Mouse (Mus musculus): ENCODE results near the gene March9. TPM values are rescaled to one million over a fixed set of nuclear protein-coding genes. Genes with fewer than 3 reads are reported as not detected.

Gene March9
- polyA plus RNA-seq, 1 experiment from 2014 or later, result 0.38 TPM

- ATAC-seq (replicated peaks; ENCODE audit: low FRiP score) (no peak), DNase-seq (ENCODE audit: low spot score) (no peak)
- H3K9ac ChIP-seq (ENCODE audit: low read depth, low read length), result no peak overlapping the region
- peaks cover 3% of the 10 kb centered on the region; the same call in 1 of the 2 replicates for H3K4me1 ChIP-seq (replicated peaks; ENCODE audit: control insufficient read depth, insufficient read depth, low read length)
- H3K27ac ChIP-seq (ENCODE audit: low read depth, low read length), result no peak overlapping the region
- 12% methylated on average over 10 of the region's 10 CpGs for WGBS
- no peak overlapping the region for H3K4me2 ChIP-seq
- H3K36me3 ChIP-seq (ENCODE audit: control insufficient read depth, insufficient read depth, low read length), result no peaks in the 10 kb centered on the region
- H3K9me3 ChIP-seq (ENCODE audit: control insufficient read depth, low read length), result no peaks in the 10 kb centered on the region
- H3K4me3 ChIP-seq (ENCODE audit: low read depth, low read length), result no peak overlapping the region
- peaks cover 56% of the 10 kb centered on the region for H3K27me3 ChIP-seq (replicated peaks; ENCODE audit: control insufficient read depth, insufficient read depth, low read length)
Measured at GRCm38 (mm10) chr10:127050119-127050474, 9.9 kb downstream of the March9 start.

DNA sequence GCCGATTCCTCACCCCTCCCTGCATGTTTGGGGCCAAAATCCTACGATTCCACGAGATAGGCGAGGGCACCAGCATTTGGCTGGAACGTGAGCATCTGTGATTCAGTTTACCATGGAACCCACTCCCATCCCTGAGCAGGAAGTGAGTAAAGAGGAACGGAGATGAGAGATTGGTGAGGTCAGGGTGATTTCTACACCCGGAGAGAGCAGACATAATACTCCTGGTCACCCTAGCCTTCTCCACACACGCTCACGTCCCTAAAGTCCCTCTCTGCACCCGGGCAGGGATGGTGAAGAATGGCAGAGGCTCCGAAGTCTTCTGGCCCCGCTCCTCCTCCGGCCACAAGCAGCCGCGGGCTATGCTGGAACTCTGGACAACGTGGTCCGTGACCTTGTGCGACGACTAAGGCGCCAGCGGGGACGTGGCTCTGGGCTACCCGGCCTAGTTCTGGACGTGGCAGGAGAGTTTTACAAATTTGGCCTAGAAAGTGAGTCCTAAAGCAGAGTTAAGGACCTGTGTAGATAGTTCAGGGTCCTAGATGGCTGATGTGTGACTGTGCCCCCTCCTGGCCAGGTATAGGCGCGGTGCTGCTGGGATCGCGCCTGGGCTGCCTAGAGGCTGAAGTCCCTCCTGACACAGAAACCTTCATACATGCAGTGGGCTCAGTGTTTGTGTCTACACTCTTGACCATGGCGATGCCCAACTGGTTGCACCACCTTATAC lies 10.4 kb downstream of the March9 start:
- H3K4me3 ChIP-seq (ENCODE audit: low read depth, low read length), result peak overlapping the region; percentile 5; the same call in 1 of the 2 replicates
- no peak overlapping the region for H3K27ac ChIP-seq (ENCODE audit: low read depth, low read length)
- H3K27me3 ChIP-seq (replicated peaks; ENCODE audit: control insufficient read depth, insufficient read depth, low read length), result peaks cover 56% of the 10 kb centered on the region
- peaks cover 3% of the 10 kb centered on the region; the same call in 1 of the 2 replicates for H3K4me1 ChIP-seq (replicated peaks; ENCODE audit: control insufficient read depth, insufficient read depth, low read length)
- DNase-seq (ENCODE audit: low spot score) (no peak), ATAC-seq (replicated peaks; ENCODE audit: low FRiP score) (0 out of 2 replicates have a peak, but pooled peaks have one; percentile 30)
- H3K9me3 ChIP-seq (ENCODE audit: control insufficient read depth, low read length), result no peaks in the 10 kb centered on the region
- H3K9ac ChIP-seq (ENCODE audit: low read depth, low read length), result no peak overlapping the region
- H3K36me3 ChIP-seq (ENCODE audit: control insufficient read depth, insufficient read depth, low read length), result no peaks in the 10 kb centered on the region
- H3K4me2 ChIP-seq, result peak overlapping the region; percentile 30
- 3% methylated on average over 29 of the region's 29 CpGs for WGBS

- H3K4me3 ChIP-seq (ENCODE audit: low read depth, low read length), result no peak overlapping the region; the same call in 1 of the 2 replicates
- H3K27ac ChIP-seq (ENCODE audit: low read depth, low read length), result no peak overlapping the region
- peaks cover 56% of the 10 kb centered on the region for H3K27me3 ChIP-seq (replicated peaks; ENCODE audit: control insufficient read depth, insufficient read depth, low read length)
- peak overlapping the region; percentile 30 for H3K4me2 ChIP-seq
- no peak overlapping the region for H3K9ac ChIP-seq (ENCODE audit: low read depth, low read length)
- H3K4me1 ChIP-seq (replicated peaks; ENCODE audit: control insufficient read depth, insufficient read depth, low read length), result peaks cover 3% of the 10 kb centered on the region; the same call in 1 of the 2 replicates
- no peaks in the 10 kb centered on the region for H3K9me3 ChIP-seq (ENCODE audit: control insufficient read depth, low read length)
- 7% methylated on average over 35 of the region's 35 CpGs for WGBS
- DNase-seq (ENCODE audit: low spot score) (no peak), ATAC-seq (replicated peaks; ENCODE audit: low FRiP score) (no peak)
- no peaks in the 10 kb centered on the region for H3K36me3 ChIP-seq (ENCODE audit: control insufficient read depth, insufficient read depth, low read length)
Measured at GRCm38 (mm10) chr10:127048608-127049394, 11.2 kb downstream of the March9 start.

DNA sequence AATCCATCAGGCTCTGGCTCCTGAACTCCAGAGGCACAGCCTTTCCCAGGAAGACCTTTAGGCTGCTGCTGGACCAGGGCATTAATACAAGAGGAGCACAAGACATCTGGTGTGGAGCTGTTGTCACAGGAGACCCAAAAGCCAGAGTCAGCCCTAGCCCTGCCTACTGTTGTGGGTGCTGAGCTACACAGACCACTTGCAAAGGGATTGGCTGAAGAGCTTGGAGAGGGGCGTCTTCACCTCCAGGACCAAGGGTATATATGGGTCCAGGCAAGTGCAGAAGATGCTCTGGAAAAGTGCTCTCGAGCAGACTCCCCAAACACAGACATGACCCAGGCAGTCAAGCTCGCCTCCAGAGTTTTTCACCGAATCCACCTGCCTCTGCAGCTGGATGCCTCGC lies 12.0 kb downstream of the March9 start, which contains the start of gene Cyp27b1:
Gene Cyp27b1, plus strand, starts transcription at position 297 of the 400 bp plus-strand sequence.
- H3K27me3 ChIP-seq (replicated peaks; ENCODE audit: control insufficient read depth, insufficient read depth, low read length), result peaks cover 56% of the 10 kb centered on the region
- H3K9me3 ChIP-seq (ENCODE audit: control insufficient read depth, low read length), result no peaks in the 10 kb centered on the region
- ATAC-seq (replicated peaks; ENCODE audit: low FRiP score) (0 out of 2 replicates have a peak, but pooled peaks have one; percentile 4), DNase-seq (ENCODE audit: low spot score) (no peak)
- no peak within 1 kb of the TSS for H3K9ac ChIP-seq (ENCODE audit: low read depth, low read length)
- H3K27ac ChIP-seq (ENCODE audit: low read depth, low read length), result no peak within 1 kb of the TSS
- 27% methylated on average over 5 of the region's 5 CpGs for WGBS
- no peaks in the 10 kb centered on the region for H3K36me3 ChIP-seq (ENCODE audit: control insufficient read depth, insufficient read depth, low read length)
- peaks cover 4% of the 10 kb centered on the region for H3K4me1 ChIP-seq (replicated peaks; ENCODE audit: control insufficient read depth, insufficient read depth, low read length)
- peak within 1 kb of the TSS; percentile 30; the same call in 1 of the 2 replicates for H3K4me2 ChIP-seq
- no peak within 1 kb of the TSS; the same call in 1 of the 2 replicates for H3K4me3 ChIP-seq (ENCODE audit: low read depth, low read length)

DNA sequence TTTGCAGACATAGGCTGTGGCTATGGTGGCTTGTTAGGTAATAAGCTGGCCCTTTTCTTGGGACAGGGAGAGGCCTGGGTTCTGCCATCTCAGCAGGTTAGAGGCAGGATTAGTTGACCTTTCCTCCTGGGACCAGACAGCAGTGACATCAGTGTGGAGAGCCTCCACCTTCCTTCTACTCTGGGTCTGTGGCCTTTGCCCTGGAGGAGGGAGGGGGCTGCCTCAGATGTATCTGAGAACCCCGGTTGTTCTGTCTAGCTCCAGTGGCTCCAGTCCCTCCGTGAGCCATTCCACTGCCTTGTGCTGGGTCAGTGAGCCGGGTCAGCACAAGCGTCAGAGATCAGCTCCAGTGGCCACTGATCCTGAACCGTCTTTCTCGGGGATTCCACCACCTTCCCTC lies 16.8 kb downstream of the March9 start:
- no peak for ATAC-seq (replicated peaks; ENCODE audit: low FRiP score)
- peaks cover 7% of the 10 kb centered on the region for H3K4me1 ChIP-seq (replicated peaks; ENCODE audit: control insufficient read depth, insufficient read depth, low read length)
- no peak overlapping the region for H3K4me3 ChIP-seq (ENCODE audit: low read depth, low read length)
- H3K4me2 ChIP-seq, result peak overlapping the region; percentile 14
- H3K9ac ChIP-seq (ENCODE audit: low read depth, low read length), result peak overlapping the region; percentile 14; the same call in 1 of the 2 replicates
- DNase-seq (ENCODE audit: low spot score), result no peak
- H3K27me3 ChIP-seq (replicated peaks; ENCODE audit: control insufficient read depth, insufficient read depth, low read length), result peaks cover 22% of the 10 kb centered on the region
- no peaks in the 10 kb centered on the region for H3K9me3 ChIP-seq (ENCODE audit: control insufficient read depth, low read length)
- no peak overlapping the region for H3K27ac ChIP-seq (ENCODE audit: low read depth, low read length)
- no peaks in the 10 kb centered on the region for H3K36me3 ChIP-seq (ENCODE audit: control insufficient read depth, insufficient read depth, low read length)
- WGBS, result 93% methylated on average over 6 of the region's 6 CpGs

DNA sequence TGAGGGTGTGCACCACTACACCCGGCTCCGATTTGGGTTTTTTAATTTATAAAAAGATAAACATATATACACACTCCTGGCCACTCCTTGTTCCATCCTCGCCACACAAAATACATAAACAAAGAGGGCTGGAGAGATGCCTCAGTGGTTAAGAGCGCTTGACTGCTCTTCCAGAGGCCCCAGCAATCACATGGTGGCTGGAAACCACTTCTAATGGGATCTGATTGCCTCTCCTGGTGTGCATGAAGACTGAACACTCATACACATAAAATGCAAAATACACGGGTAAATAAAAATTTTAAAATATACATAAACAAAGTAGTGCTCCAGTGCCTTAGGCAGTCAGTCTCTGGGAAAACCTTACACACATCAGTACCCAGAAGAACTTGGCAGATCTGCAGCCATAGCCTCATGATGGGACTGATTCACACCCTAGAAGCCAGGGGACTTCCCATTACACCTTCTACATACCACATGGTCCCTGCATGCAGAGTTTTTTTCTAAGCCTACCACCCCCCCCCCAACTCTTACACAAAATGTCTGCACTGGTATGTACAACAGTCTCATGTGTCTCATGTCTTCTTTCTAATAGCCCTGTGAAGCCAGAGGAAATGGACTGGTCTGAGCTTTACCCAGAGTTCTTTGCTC lies 17.4 kb downstream of the March9 start:
- 19% methylated on average over 5 of the region's 5 CpGs for WGBS
- H3K27ac ChIP-seq (ENCODE audit: low read depth, low read length), result peak overlapping the region; percentile 34; the same call in 1 of the 2 replicates
- H3K9me3 ChIP-seq (ENCODE audit: control insufficient read depth, low read length), result no peaks in the 10 kb centered on the region
- H3K27me3 ChIP-seq (replicated peaks; ENCODE audit: control insufficient read depth, insufficient read depth, low read length), result peaks cover 16% of the 10 kb centered on the region
- DNase-seq (ENCODE audit: low spot score) (no peak), ATAC-seq (replicated peaks; ENCODE audit: low FRiP score) (no peak)
- peaks cover 7% of the 10 kb centered on the region for H3K4me1 ChIP-seq (replicated peaks; ENCODE audit: control insufficient read depth, insufficient read depth, low read length)
- H3K4me2 ChIP-seq, result peak overlapping the region; percentile 100
- H3K4me3 ChIP-seq (ENCODE audit: low read depth, low read length), result peak overlapping the region; percentile 86
- H3K36me3 ChIP-seq (ENCODE audit: control insufficient read depth, insufficient read depth, low read length), result no peaks in the 10 kb centered on the region
- H3K9ac ChIP-seq (ENCODE audit: low read depth, low read length), result peak overlapping the region; percentile 78

DNA sequence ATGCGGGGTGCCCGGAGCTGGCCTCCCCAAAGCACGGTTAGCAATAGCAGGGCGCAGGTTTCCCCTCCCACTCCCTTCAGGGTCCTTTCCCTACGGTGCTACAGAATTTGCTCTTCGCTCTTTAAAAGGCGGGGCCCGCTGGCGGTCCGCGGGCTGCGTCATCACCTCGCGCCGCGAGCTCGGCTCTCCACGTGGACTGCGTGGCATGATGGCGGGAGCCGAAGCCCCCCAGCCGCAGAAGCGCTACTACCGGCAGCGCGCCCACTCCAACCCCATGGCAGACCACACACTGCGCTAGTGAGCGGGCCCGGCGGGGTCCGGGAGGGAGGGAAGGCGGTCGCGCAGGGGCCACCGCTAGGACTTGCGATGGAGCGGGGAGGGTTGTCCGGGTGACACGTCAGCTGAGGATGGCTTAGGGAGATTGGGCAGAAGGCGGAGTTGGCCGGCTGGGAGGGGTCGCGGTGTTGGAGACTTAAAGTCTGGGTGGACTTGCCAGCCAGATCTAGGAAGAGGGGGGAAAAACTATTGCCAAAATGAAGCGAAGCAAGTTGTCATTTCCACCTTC lies 18.1 kb downstream of the March9 start:
- WGBS, result under 1% methylated on average over 44 of the region's 44 CpGs
- ATAC-seq (replicated peaks; ENCODE audit: low FRiP score), result peak; percentile 86
- Histone ChIP-seq H3K4me1 (replicated peaks; ENCODE audit: control insufficient read depth, insufficient read depth, low read length) (peaks cover 7% of the 10 kb centered on the region), H3K9ac (ENCODE audit: low read depth, low read length) (peak overlapping the region; percentile 78), H3K9me3 (ENCODE audit: control insufficient read depth, low read length) (no peaks in the 10 kb centered on the region), H3K4me2 (peak overlapping the region; percentile 100), H3K4me3 (ENCODE audit: low read depth, low read length) (peak overlapping the region; percentile 86), H3K27me3 (replicated peaks; ENCODE audit: control insufficient read depth, insufficient read depth, low read length) (peaks cover 12% of the 10 kb centered on the region), H3K36me3 (ENCODE audit: control insufficient read depth, insufficient read depth, low read length) (no peaks in the 10 kb centered on the region), H3K27ac (ENCODE audit: low read depth, low read length) (peak overlapping the region; percentile 55)
- DNase-seq (ENCODE audit: low spot score), result peak; percentile 94

- DNase-seq (ENCODE audit: low spot score) (no peak), ATAC-seq (replicated peaks; ENCODE audit: low FRiP score) (peak; percentile 65)
- Histone ChIP-seq H3K27me3 (replicated peaks; ENCODE audit: control insufficient read depth, insufficient read depth, low read length) (peaks cover 12% of the 10 kb centered on the region), H3K4me3 (ENCODE audit: low read depth, low read length) (peak within 1 kb of the TSS; percentile 86), H3K9me3 (ENCODE audit: control insufficient read depth, low read length) (no peaks in the 10 kb centered on the region), H3K9ac (ENCODE audit: low read depth, low read length) (peak within 1 kb of the TSS; percentile 78), H3K4me2 (peak within 1 kb of the TSS; percentile 100), H3K4me1 (replicated peaks; ENCODE audit: control insufficient read depth, insufficient read depth, low read length) (peaks cover 7% of the 10 kb centered on the region), H3K36me3 (ENCODE audit: control insufficient read depth, insufficient read depth, low read length) (no peaks in the 10 kb centered on the region), H3K27ac (ENCODE audit: low read depth, low read length) (peak within 1 kb of the TSS; percentile 55)
- under 1% methylated on average over 28 of the region's 28 CpGs for WGBS
Measured at GRCm38 (mm10) chr10:127041274-127041766, 18.7 kb downstream of the March9 start, which contains the start of the genes Mettl1 and Eef1akmt3. Mettl1 (plus strand) TSS chr10:127041414. Eef1akmt3 (minus strand) TSS chr10:127041513.
